Mouse (Mus musculus) G1E (cell line): ENCODE data around the gene Etnppl.
A peak's percentile ranks its signal among the peaks of the same experiment; 100 is the strongest.

ENCODE experiments used
- CTCF ChIP-seq: IDR thresholded peaks from 2 replicates; pipeline ENCODE4 v1.5.1; 2012; ENCODE audit warnings: low read depth, low read length, inconsistent platforms, mixed read lengths
- GATA1 ChIP-seq: IDR thresholded peaks from 2 replicates; pipeline ENCODE4 v1.6.1; 2012; ENCODE audit warnings: borderline replicate concordance, low read length, inconsistent platforms, mixed read lengths
- GATA2 ChIP-seq: IDR thresholded peaks from 2 replicates; pipeline ENCODE4 v1.6.1; 2012; ENCODE audit warnings: low read depth, low read length, inconsistent platforms, borderline replicate concordance

- TF ChIP-seq CTCF (peak; percentile 36; the same call in 1 of the 2 replicates), GATA1 (no peak), GATA2 (no peak)
Observed at GRCm38 (mm10) chr3:130576683-130577082, 40.6 kb upstream of the Etnppl start.
